12 mouse cellular contexts compared by ENCODE assay signal in the genomic region with DNA sequence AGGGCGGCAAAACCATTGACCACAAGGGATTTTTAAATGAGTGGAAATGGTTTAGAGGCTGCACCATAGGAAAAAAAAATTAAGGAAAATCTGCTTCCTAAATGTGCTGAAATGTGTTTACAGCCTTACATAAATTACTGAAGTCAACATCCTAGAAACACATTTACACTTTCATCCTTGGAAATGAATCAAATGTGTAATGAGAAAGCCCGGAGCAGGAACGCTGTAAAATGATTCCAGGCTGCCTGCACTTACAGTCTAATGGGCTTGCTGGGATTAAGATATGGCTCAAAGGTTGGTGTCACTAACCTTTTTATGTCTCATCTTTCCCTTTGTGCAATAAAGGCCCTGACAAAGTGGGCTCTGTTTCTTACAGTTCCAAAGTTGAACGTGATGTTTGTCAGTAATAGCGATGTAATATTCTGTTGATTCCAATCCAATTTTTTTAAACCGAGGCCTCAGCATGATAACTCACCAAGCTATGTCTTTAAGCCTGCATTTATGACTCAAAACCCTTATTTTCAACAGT.
"Had no signal": no experiment of that assay in that cellular context is flagged by ENCODE, and none has a peak within 500 bp of the region (broad histone marks: within the 10 kb centered on the region; RNA-seq: fewer than 3 reads in every experiment).

No protein-coding gene starts in this region.

- H3K9ac ChIP-seq: liver, embryonic 14.5 days; neural tube, embryonic 13.5 days; stomach, embryonic 15.5 days had no signal

- H3K4me3 ChIP-seq: layer of hippocampus, adult 2 months; neural tube, embryonic 13.5 days; stomach, embryonic 15.5 days had no signal

- H3K9me3 ChIP-seq: neural tube, embryonic 13.5 days; stomach, embryonic 15.5 days had no signal

- H3K36me3 ChIP-seq: neural tube, embryonic 13.5 days; stomach, embryonic 15.5 days had no signal

- H3K27ac ChIP-seq: layer of hippocampus, adult 2 months; liver, embryonic 14.5 days; neural tube, embryonic 13.5 days; stomach, embryonic 15.5 days had no signal

- H3K27me3 ChIP-seq: neural tube, embryonic 13.5 days; stomach, embryonic 15.5 days had no signal

- H3K4me2 ChIP-seq: neural tube, embryonic 13.5 days; stomach, embryonic 15.5 days had no signal

- H3K4me1 ChIP-seq: stomach, embryonic 15.5 days had no signal

- DNase-seq: kidney, adult 18-20 months; kidney, postnatal 4 days; left cerebral cortex, postnatal 4 days; lung, adult 18-20 months; midbrain, embryonic 14.5 days; right cerebral cortex, postnatal 14 days; thymus, adult 2 months; thymus, postnatal 25 days had no signal
